In genomic region chr12:109077036-109077435, GRCm38 (mm10) we compare ENCODE assay signal across 36 mouse cellular contexts. TPM values are rescaled to one million over a fixed set of nuclear protein-coding genes. Genes with fewer than 3 reads are reported as not detected.
"Had no signal": no experiment of that assay in that cellular context is flagged by ENCODE, and none has a peak within 500 bp of the region (broad histone marks: within the 10 kb centered on the region; RNA-seq: fewer than 3 reads in every experiment).

No protein-coding gene starts in this region.

- H3K4me1 ChIP-seq: limb, embryonic 10.5 days; limb, embryonic 12.5 days; limb, embryonic 13.5 days; limb, embryonic 15.5 days; liver, embryonic 12.5 days; liver, embryonic 13.5 days; liver, embryonic 15.5 days; lung, embryonic 15.5 days; megakaryocyte, embryonic 14.5 days; midbrain, embryonic 10.5 days; midbrain, embryonic 12.5 days; midbrain, embryonic 13.5 days; midbrain, embryonic 15.5 days; neural tube, embryonic 12.5 days had no signal

- H3K4me3 ChIP-seq: limb, embryonic 10.5 days; limb, embryonic 12.5 days; limb, embryonic 13.5 days; limb, embryonic 15.5 days; liver, embryonic 12.5 days; liver, embryonic 13.5 days; liver, embryonic 15.5 days; lung, embryonic 15.5 days; megakaryocyte, embryonic 14.5 days; midbrain, embryonic 10.5 days; midbrain, embryonic 12.5 days; midbrain, embryonic 13.5 days; midbrain, embryonic 15.5 days; myocyte; neural tube, embryonic 12.5 days had no signal

- H3K27me3 ChIP-seq: limb, embryonic 12.5 days; limb, embryonic 13.5 days; limb, embryonic 15.5 days; liver, embryonic 12.5 days; liver, embryonic 13.5 days; liver, embryonic 15.5 days; lung, embryonic 15.5 days; midbrain, embryonic 13.5 days; midbrain, embryonic 15.5 days; neural tube, embryonic 12.5 days had no signal

- H3K4me2 ChIP-seq: limb, embryonic 12.5 days; limb, embryonic 13.5 days; limb, embryonic 15.5 days; liver, embryonic 11.5 days; liver, embryonic 12.5 days; liver, embryonic 13.5 days; liver, embryonic 15.5 days; lung, embryonic 14.5 days; lung, embryonic 15.5 days; midbrain, embryonic 11.5 days; midbrain, embryonic 12.5 days; midbrain, embryonic 13.5 days; midbrain, embryonic 15.5 days; neural tube, embryonic 12.5 days had no signal

- H3K36me3 ChIP-seq: limb, embryonic 10.5 days; limb, embryonic 12.5 days; limb, embryonic 13.5 days; limb, embryonic 15.5 days; liver, embryonic 12.5 days; liver, embryonic 13.5 days; liver, embryonic 15.5 days; lung, embryonic 15.5 days; midbrain, embryonic 10.5 days; midbrain, embryonic 12.5 days; midbrain, embryonic 13.5 days; midbrain, embryonic 15.5 days; neural tube, embryonic 12.5 days had no signal

- H3K9me3 ChIP-seq: limb, embryonic 10.5 days; limb, embryonic 12.5 days; limb, embryonic 13.5 days; limb, embryonic 15.5 days; liver, embryonic 12.5 days; liver, embryonic 13.5 days; liver, embryonic 15.5 days; lung, embryonic 15.5 days; midbrain, embryonic 10.5 days; midbrain, embryonic 12.5 days; midbrain, embryonic 13.5 days; midbrain, embryonic 15.5 days; neural tube, embryonic 12.5 days had no signal

- ATAC-seq: liver, embryonic 12.5 days; liver, postnatal 0 days; lung, postnatal 0 days; midbrain, embryonic 13.5 days; midbrain, embryonic 15.5 days; midbrain, embryonic 16.5 days had no signal

- H3K27ac ChIP-seq: limb, embryonic 10.5 days; limb, embryonic 12.5 days; limb, embryonic 13.5 days; limb, embryonic 15.5 days; liver, embryonic 12.5 days; liver, embryonic 13.5 days; liver, embryonic 14.5 days; liver, embryonic 15.5 days; lung, embryonic 15.5 days; macrophage; midbrain, embryonic 10.5 days; midbrain, embryonic 12.5 days; midbrain, embryonic 13.5 days; midbrain, embryonic 15.5 days; neural tube, embryonic 12.5 days had no signal

- H3K9ac ChIP-seq: limb, embryonic 12.5 days; limb, embryonic 13.5 days; limb, embryonic 15.5 days; liver, embryonic 12.5 days; liver, embryonic 13.5 days; liver, embryonic 14.5 days; liver, embryonic 15.5 days; liver, postnatal 0 days; lung, embryonic 14.5 days; lung, embryonic 15.5 days; midbrain, embryonic 12.5 days; midbrain, embryonic 13.5 days; midbrain, embryonic 15.5 days; neural tube, embryonic 12.5 days had no signal

- DNase-seq: left cerebral cortex, postnatal 4 days; liver; liver, embryonic 13.5 days; liver, postnatal 0 days; lung, adult 18-20 months; lung, adult 2 months; lung, embryonic 14.5 days; lung, postnatal 10 days; lung, postnatal 14 days; lung, postnatal 36 days; lung, postnatal 4 days; midbrain, embryonic 14.5 days had no signal

RNA-seq across cellular contexts. Expression of gene Begain, which starts 9.0 kb away (rescaled TPM):
- total RNA-seq: liver, adult 2 months; megakaryocyte, adult 5-6 weeks; megakaryocyte-erythroid progenitor cell, adult 5-6 weeks; monocyte, adult 5-6 weeks had no signal
- polyA plus RNA-seq: liver, adult 2 months; macrophage had no signal
